Mouse (Mus musculus) megakaryocyte, embryonic 14.5 days (primary cell): ENCODE measurements around the gene Ap3d1.

Experiments
- FLI1 ChIP-seq: IDR thresholded peaks from 2 replicates; pipeline ENCODE4 v1.6.1; 2012; ENCODE audit warnings: low read length, inconsistent platforms, mixed read lengths
- GATA1 ChIP-seq: IDR thresholded peaks from 3 replicates; pipeline ENCODE4 v1.6.1; 2012; ENCODE audit warnings: mixed read lengths, low read length, inconsistent platforms, borderline replicate concordance

DNA sequence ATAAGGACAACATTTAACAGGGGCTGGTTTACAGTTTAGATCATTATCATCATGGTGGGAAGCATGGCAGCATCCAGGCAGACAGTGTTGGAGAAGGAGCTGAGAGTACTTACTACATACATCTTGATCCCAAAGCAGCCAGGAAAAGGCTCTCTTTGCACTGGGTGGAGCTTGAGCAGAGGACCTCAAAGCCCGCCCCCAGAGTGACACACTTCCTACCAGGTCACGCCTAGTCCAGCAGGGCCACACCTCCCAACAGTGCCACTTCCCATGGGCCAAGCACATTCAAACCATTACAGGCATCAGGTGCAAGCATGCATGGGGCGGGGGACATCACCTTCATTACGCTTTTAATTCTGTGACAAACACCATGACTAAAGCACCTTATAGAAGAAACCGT is 2.2 kb upstream of the Ap3d1 start:
- TF ChIP-seq GATA1 (no peak), FLI1 (no peak)
